Mouse (Mus musculus) spleen, adult 2 months (tissue): ENCODE results near the gene Mettl5. TPM values are rescaled to one million over a fixed set of nuclear protein-coding genes. Genes with fewer than 3 reads are reported as not detected.

ENCODE experiments used
- DNase-seq, 2 experiments: peaks; one replicate each; pipeline versions ENCODE4 v3.0.0 to v3.0.0-alpha.2; 2012 to 2021; ENCODE audit warnings: low spot score in 2 of 2, low read depth in 1 of 2
- H3K27ac ChIP-seq: fragments of 200-500 bp; 2 replicates; pipeline ENCODE4 v1.5.1; 2012; ENCODE audit warnings: low read length, inconsistent platforms; ENCODE audit not compliant: insufficient read depth
- H3K27me3 ChIP-seq: fragments of 200-500 bp; 2 replicates; pipeline ENCODE4 v1.6.1; 2012; ENCODE audit warnings: mild to moderate bottlenecking, moderate library complexity, low read length, inconsistent platforms; ENCODE audit not compliant: control insufficient read depth, insufficient read depth
- H3K36me3 ChIP-seq: fragments of 200-500 bp; 2 replicates; pipeline ENCODE4 v1.6.1; 2012; ENCODE audit warnings: mild to moderate bottlenecking, low read length, inconsistent platforms; ENCODE audit not compliant: control insufficient read depth, insufficient read depth
- H3K4me1 ChIP-seq: fragments of 200-500 bp; 2 replicates; pipeline ENCODE4 v1.6.1; 2011; ENCODE audit warnings: inconsistent platforms; ENCODE audit not compliant: control insufficient read depth, insufficient read depth, insufficient read length
- H3K4me3 ChIP-seq: fragments of 200-500 bp; 2 replicates; pipeline ENCODE4 v1.5.1; 2011; ENCODE audit warnings: mild to moderate bottlenecking, inconsistent platforms; ENCODE audit not compliant: insufficient read depth, insufficient read length; ENCODE audit errors: extremely low read depth
- CTCF ChIP-seq: fragments of 200-500 bp; IDR thresholded peaks from 2 replicates; pipeline ENCODE4 v1.5.1; 2011; ENCODE audit warnings: mild to moderate bottlenecking, inconsistent platforms; ENCODE audit not compliant: insufficient read depth, insufficient read length, insufficient replicate concordance; ENCODE audit errors: extremely low read depth
- POLR2A ChIP-seq: fragments of 200-500 bp; IDR thresholded peaks from 2 replicates; pipeline ENCODE4 v1.6.1; 2011; ENCODE audit warnings: low read depth, low read length, inconsistent platforms
- WGBS: fragments of 180-500 bp; shearing (Covaris S2); methylation state at CpG from one replicate; pipeline ENCODE4 v1.1.7; 2018; 5-methylcytosine and 5-hydroxymethylcytosine counted together
- polyA plus RNA-seq: library from polyadenylated mRNA; depleted of rRNA; stranded (reverse); fragments of >200 nt; gene quantifications from 2 replicates; pipeline ENCODE4 v1.2.3, GENCODE M21; 2012

Gene Mettl5
- polyA plus RNA-seq, 1 experiment, result 6.0 TPM

- under 1% methylated on average over 55 of the region's 55 CpGs for WGBS
Observed at GRCm38 (mm10) chr2:69897618-69898575, 12.5 kb upstream of the Mettl5 start.

GRCm38 (mm10) chr2:69897039-69897617 is 11.7 kb upstream of the Mettl5 start, which contains the start of gene Ubr3:
Gene Ubr3 (plus strand): TSS chr2:69897246.
- Histone ChIP-seq H3K27ac (peak within 1 kb of the TSS; percentile 83), H3K27me3 (no peaks in the 10 kb centered on the region; the same call in 1 of the 2 replicates), H3K36me3 (no peaks in the 10 kb centered on the region), H3K4me1 (no peaks in the 10 kb centered on the region), H3K4me3 (peak within 1 kb of the TSS; percentile 82)
- TF ChIP-seq CTCF (no peak), POLR2A (peak; percentile 36)
- DNase-seq, result peak; percentile 87 to 99
- 1% methylated on average over 50 of the region's 65 CpGs for WGBS

More at GRCm38 (mm10) chr2:69897618-69898575, 12.5 kb upstream of the Mettl5 start:
- H3K27me3 ChIP-seq, result no peaks in the 10 kb centered on the region; the same call in 1 of the 2 replicates
- no peak for TF ChIP-seq POLR2A
- no peak for TF ChIP-seq CTCF
- DNase-seq, result peak in 1 of 2 experiments; percentile 47
- H3K27ac ChIP-seq, result peak overlapping the region; percentile 83
- no peaks in the 10 kb centered on the region for H3K36me3 ChIP-seq
- H3K4me3 ChIP-seq, result peak overlapping the region; percentile 82
- no peaks in the 10 kb centered on the region for H3K4me1 ChIP-seq

GRCm38 (mm10) chr2:69896224-69896581 is 10.8 kb upstream of the Mettl5 start:
- no peaks in the 10 kb centered on the region for H3K4me1 ChIP-seq
- no peak overlapping the region for H3K4me3 ChIP-seq
- H3K27ac ChIP-seq, result no peak overlapping the region
- no peaks in the 10 kb centered on the region; the same call in 1 of the 2 replicates for H3K27me3 ChIP-seq
- H3K36me3 ChIP-seq, result no peaks in the 10 kb centered on the region
- TF ChIP-seq CTCF (no peak), POLR2A (no peak)
- WGBS, result 79% methylated on average over 4 of the region's 4 CpGs
- no peak for DNase-seq

- no peaks in the 10 kb centered on the region; the same call in 1 of the 2 replicates for H3K27me3 ChIP-seq
- WGBS, result 75% methylated on average over 14 of the region's 14 CpGs
- TF ChIP-seq POLR2A (no peak), CTCF (peak; percentile 12; the same call in 1 of the 2 replicates)
- no peaks in the 10 kb centered on the region for H3K4me1 ChIP-seq
- no peak for DNase-seq
- no peaks in the 10 kb centered on the region for H3K36me3 ChIP-seq
- no peak overlapping the region for H3K4me3 ChIP-seq
- no peak overlapping the region for H3K27ac ChIP-seq
Observed at GRCm38 (mm10) chr2:69895502-69896223, 10.2 kb upstream of the Mettl5 start.

- Histone ChIP-seq H3K4me3 (no peak overlapping the region), H3K4me1 (no peaks in the 10 kb centered on the region), H3K27ac (no peak overlapping the region), H3K36me3 (no peaks in the 10 kb centered on the region), H3K27me3 (no peaks in the 10 kb centered on the region; the same call in 1 of the 2 replicates)
- WGBS, result 90% methylated on average over 5 of the region's 5 CpGs
- DNase-seq, result no peak
- no peak for TF ChIP-seq POLR2A
- TF ChIP-seq CTCF, result no peak
Observed at GRCm38 (mm10) chr2:69893891-69894290, 8.5 kb upstream of the Mettl5 start.

GRCm38 (mm10) chr2:69893145-69893544 is 7.7 kb upstream of the Mettl5 start:
- no peaks in the 10 kb centered on the region for H3K4me1 ChIP-seq
- WGBS, result 82% methylated on average over 1 of the region's 1 CpGs

More at GRCm38 (mm10) chr2:69893145-69893544, 7.7 kb upstream of the Mettl5 start:
- TF ChIP-seq POLR2A, result no peak
- TF ChIP-seq CTCF, result no peak
- DNase-seq, result no peak
- no peak overlapping the region for H3K27ac ChIP-seq
- no peaks in the 10 kb centered on the region for H3K36me3 ChIP-seq
- H3K4me3 ChIP-seq, result no peak overlapping the region
- no peaks in the 10 kb centered on the region; the same call in 1 of the 2 replicates for H3K27me3 ChIP-seq
